Mouse (Mus musculus): ENCODE measurements around the gene Ccdc137.

GRCm38 (mm10) chr11:120509940-120510339 is 52.0 kb downstream of the Ccdc137 start:
- TF ChIP-seq CTCF (IDR thresholded peaks at IDR 0.05; ENCODE audit: control insufficient read depth, insufficient read depth, low read length), result no peak
- TF ChIP-seq POLR2A (IDR thresholded peaks at IDR 0.05; ENCODE audit: borderline replicate concordance, control insufficient read depth, low read depth, low read length), result no peak

All from bone marrow, adult 2 months (tissue).